Mouse (Mus musculus) frontal cortex, postnatal 25 days (tissue): ENCODE measurements around the gene H2-Ke6.

Experiments used
- DNase-seq, 2 experiments: peaks; one replicate each; pipeline ENCODE4 v3.0.0; 2022; ENCODE audit warnings: low spot score in 2 of 2

Gene H2-Ke6

GRCm38 (mm10) chr17:34027656-34028223 lies at the start of gene H2-Ke6:
Gene H2-Ke6 (minus strand): TSS chr17:34028060.
- peak; percentile 83 to 84 for DNase-seq

DNA sequence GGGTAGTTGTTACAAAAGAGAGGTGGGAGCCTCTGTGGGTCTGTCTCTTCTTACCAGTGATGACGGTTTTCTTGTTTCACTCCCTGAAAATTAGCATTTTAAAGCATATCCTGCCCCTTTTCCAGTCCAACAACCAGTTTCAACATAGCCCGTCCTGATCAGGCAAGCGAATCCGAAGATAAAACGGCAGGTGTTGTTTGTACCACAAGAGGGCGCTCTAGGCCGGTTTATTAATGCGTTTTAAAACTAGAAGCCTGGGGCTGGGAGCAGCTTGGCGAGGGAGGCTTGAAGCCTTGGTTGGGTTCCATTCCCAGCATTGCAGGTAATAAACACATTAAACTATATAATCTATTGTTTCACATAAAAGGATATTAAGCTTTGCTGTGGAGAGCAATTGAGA lies 49.7 kb upstream of the H2-Ke6 start:
- DNase-seq: peak; percentile 51 to 58

DNA sequence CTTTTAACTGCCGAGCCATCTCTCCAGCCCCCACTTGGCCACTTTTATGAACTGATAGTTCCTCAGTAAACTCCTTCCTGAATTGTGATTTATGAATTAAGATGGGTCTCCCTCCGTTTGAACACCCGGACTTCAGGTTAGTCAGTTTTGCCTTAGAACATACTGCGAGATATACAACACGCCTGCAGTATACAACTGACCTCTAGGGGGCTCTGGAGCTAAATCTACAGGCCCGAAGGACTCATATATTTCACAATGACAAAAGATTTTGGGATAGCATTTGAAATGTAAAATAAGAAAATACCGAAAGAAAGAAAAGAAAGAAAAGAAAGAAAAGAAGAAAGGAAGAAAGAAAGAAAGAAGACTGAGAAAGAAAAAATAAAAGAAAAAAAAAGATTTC lies 47.4 kb upstream of the H2-Ke6 start:
- DNase-seq: peak; percentile 56 to 63

DNA sequence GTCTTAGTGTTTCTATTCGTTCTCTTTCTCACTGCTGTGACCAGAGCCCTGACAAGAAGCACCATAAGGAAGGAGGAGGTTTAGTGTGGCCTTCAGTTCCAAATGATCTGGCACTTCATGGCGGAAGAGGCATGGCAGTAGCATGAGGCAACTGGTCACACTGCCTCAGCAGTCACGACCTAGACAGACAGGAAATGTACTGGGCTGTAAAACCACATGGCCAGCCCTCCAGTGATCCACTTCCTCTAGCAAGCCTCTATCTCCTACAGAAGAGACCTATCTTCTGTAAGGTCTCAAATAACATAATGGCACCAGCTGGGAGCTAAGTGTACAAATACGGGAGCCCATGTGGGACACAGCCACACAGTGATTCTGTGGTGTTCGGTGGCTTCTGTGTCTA lies 44.2 kb upstream of the H2-Ke6 start:
- no peak for DNase-seq

GRCm38 (mm10) chr17:34068864-34069263 lies 41.0 kb upstream of the H2-Ke6 start:
- DNase-seq: no peak

DNA sequence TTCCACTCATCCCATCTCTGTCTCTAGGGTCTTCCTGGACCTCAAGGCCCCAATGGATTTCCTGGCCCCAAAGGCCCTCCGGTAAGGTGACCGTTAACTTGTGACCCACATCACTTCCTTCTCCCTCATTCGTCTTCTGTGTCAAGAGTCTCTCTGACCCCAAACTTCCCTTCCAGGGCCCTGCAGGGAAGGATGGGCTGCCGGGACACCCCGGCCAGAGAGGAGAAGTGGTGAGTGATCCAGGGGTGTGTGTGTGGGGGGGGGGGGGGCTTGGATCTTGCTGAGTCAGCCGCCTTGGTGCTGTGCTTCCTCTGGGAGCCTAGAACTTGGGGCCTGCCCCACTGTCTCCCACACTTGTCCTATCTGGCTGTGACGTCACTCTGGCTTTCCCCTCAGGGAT lies 29.4 kb upstream of the H2-Ke6 start:
- no peak for DNase-seq

GRCm38 (mm10) chr17:34047404-34048050 lies 19.7 kb upstream of the H2-Ke6 start:
- no peak for DNase-seq

GRCm38 (mm10) chr17:34045941-34046340 lies 18.1 kb upstream of the H2-Ke6 start:
- DNase-seq: no peak

DNA sequence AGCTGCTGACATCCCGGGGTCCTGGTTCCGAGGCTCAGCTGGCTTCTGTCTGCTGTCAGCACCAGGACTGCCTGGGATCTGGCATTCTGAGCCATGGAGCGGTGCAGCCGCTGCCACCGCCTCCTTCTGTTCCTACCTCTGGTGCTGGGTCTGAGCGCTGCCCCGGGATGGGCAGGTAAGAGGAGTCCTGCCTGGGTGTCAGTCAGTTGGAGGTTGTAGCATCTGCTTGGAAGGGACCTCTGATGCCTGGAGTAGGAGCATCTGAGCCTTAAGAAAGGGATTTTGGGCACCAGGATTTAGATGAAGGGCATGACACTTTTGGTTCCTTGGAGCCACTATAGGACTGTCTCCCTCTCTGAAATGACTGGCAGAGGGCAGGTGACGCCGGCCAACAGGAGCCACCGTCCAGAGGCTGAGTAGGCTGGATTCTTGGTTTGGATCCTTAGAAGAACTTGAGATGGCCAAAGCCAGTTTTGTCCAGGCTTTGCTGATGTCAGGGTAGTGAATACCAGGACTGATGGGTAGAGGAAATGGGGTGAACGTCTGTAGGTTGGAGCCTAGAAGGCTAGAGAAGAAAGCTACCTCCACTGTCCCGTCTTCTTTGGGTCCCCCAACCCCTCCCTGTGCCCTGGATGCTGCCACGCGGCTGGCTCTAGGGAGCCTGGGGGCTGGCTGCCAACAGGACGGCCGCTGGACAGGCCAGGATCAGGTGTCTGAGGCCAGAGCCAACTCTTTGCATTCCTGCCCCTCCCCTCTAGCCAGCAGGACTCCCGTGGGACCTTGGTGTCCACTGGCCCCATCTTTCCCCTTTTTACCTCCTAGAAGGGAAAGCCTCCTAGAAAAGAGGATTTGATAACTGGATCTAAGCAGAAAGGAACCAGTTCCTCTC lies 11.9 kb upstream of the H2-Ke6 start:
- DNase-seq: no peak

DNA sequence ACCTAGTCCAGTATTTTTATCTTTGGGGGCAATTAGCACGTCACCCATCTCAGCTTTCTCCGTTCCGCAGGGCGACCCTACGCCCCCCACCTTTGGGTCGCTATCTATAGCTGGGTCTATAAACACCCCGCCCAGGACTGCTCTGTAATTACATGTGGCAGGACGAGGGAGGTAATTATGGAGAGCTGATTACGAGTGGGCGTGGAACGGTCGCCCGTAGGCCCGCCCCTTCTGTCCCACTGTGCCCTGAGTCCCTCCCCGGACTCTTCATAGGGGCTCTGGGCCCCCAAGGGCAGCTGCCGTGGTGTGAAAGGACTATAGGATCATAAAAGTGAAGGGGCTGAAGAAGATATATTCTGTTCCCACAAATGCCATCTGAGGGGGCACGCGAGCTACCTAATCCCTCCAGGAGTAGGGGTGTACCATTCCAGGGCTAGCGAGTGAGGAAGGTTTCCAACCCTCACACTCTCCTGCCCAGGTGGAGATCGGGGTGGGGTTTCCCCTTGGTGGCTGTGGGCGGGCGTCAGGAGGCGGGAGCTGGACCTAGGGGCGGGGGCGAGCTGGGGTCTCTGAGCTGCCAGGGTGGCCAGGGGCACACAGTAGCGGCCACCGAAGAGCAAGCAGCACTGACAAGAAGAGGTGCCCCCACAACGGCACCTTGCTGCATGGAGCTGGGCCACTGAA lies 11.2 kb upstream of the H2-Ke6 start, which contains the start of gene Col11a2:
Gene Col11a2, plus strand, starts transcription at position 560 of the 684 bp plus-strand sequence.
- no peak for DNase-seq

GRCm38 (mm10) chr17:34038440-34038839 lies 10.6 kb upstream of the H2-Ke6 start:
- no peak for DNase-seq

- DNase-seq: no peak
These were observed 9.4 kb upstream of the H2-Ke6 start for GRCm38 (mm10) chr17:34037241-34037640.

DNA sequence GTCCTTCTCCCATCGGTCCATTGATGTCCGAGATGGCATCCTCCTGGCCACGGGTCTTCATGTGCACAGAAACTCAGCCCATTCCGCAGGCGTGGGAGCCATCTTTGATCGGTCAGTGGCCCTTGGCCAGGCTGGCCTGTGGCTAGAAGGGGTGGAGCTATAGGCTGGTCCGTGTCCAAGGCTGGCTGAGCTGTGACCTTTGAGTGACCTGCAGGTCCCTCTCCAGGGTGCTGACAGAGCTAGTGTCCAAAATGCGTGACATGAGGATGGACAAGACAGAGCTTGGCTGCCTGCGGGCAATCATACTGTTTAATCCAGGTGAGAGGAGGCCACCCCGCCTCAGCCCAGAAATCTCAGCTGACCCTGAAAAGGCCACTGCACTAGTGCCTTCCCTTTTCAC lies 8.8 kb upstream of the H2-Ke6 start:
- no peak for DNase-seq

GRCm38 (mm10) chr17:34035517-34035916 lies 7.7 kb upstream of the H2-Ke6 start:
- no peak for DNase-seq

DNA sequence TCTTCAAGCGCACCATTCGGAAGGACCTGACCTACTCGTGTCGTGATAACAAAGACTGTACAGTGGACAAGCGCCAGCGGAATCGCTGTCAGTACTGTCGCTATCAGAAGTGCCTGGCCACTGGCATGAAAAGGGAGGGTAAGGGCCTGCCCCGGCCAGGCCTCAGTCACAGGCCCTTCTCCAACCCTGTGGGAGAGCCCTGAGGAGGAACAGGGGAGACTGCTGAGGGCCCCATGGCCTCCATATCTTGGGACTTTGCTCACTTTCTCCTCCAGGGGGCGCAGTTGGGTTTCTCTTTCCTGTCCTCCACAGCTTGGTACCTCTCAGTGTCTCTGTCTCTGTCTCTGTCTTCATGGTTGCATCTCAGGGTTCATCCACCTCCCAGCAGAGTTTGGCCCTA lies 6.2 kb upstream of the H2-Ke6 start:
- peak in 1 of 2 experiments; percentile 67 for DNase-seq

DNA sequence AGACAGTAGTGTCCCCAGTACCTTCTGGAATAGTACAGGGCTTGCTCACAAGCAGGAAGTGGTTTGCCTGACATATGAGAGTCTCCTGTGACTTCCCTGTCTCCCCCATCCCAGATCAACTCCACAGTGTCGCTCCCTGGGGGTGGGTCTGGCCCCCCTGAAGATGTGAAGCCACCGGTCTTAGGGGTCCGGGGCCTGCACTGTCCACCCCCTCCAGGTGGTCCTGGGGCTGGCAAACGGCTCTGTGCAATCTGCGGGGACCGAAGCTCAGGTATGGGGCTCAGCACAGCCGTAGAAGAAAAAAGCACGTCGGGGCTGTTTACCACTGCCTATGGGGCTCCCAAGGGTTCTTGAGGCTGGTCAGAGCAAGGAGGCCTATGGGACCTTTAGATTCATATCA lies 5.6 kb upstream of the H2-Ke6 start:
- DNase-seq: no peak

- no peak for DNase-seq
These were observed 4.9 kb upstream of the H2-Ke6 start for GRCm38 (mm10) chr17:34032806-34033205.

- no peak for DNase-seq
These were observed 4.3 kb upstream of the H2-Ke6 start for GRCm38 (mm10) chr17:34032174-34032632.

GRCm38 (mm10) chr17:34031465-34032173 lies 3.8 kb upstream of the H2-Ke6 start, which contains the start of the genes Slc39a7 and Rxrb:
Gene Slc39a7 (minus strand): TSS chr17:34031682.
Gene Rxrb (plus strand): TSS chr17:34031812.
- DNase-seq: peak; percentile 90 to 97

DNA sequence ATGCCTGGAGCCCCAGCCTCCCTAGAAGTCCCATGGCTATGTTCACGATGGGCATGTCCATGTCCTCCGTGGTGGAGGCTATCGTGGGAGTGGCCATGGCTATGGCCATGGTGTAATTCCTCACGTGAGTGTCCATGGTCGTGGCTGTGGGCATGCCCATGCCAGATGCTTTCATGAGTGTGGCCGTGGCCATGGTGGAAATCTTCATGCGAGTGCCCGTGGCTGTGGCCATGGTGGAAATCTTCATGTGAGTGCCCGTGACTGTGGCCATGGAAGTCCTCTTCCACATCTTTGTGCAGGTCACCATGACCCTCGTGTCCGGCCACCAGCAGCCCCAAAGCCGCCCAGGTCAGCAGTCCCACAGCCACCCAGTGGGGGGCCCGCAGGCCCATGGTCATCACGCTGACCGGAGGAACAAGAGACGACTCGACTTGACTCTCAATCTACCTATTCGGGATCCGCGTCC lies 3.0 kb upstream of the H2-Ke6 start:
- DNase-seq: no peak
